Mouse (Mus musculus) lung, adult 2 months (tissue): ENCODE data around the gene Hist1h4i.

Source experiments
- CTCF ChIP-seq: fragments of 200-500 bp; IDR thresholded peaks from 2 replicates; pipeline ENCODE4 v1.5.1; 2011; ENCODE audit warnings: mild to moderate bottlenecking, low read length, control low read depth; ENCODE audit not compliant: insufficient read depth
- POLR2A ChIP-seq: fragments of 200-500 bp; IDR thresholded peaks from 2 replicates; pipeline ENCODE4 v1.6.1; 2011; ENCODE audit warnings: low read depth, mild to moderate bottlenecking, control low read depth, low read length, borderline replicate concordance; ENCODE audit errors: extremely low read depth

DNA sequence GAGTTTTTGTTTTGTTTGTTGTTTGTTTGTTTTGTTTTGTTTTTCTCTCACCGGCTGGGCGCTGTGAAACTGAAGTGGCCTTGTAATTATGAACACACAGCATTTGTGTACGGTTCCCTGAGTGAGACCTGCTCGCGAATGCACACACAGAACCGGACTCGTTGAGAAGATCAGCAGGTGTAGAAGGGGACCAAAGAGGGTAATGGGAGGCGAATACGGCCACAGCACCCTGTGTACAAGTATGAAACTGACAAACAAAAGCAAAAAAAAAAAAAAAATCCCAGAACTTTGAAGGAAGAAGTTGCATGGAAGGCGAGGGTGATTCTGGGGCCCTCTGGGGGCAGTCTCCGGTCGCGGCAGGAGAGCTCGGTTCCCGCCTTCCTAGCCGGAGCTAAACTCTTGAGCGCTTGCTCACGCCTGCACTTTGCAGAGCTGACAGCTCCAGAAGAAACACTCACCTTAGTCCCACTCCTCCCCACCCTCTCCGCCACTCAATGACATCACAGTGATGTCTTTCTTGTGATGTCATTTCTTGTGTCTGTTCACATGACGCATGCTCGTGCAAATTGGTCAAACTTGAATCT lies 45.7 kb downstream of the Hist1h4i start:
- TF ChIP-seq CTCF (no peak), POLR2A (no peak)
